Mouse (Mus musculus): ENCODE data around the gene Fes.

GRCm38 (mm10) chr7:80410380-80410779, 22.6 kb upstream of the Fes start:
- TF ChIP-seq CTCF (IDR thresholded peaks at IDR 0.05; ENCODE audit: insufficient read depth, low read depth, low read length) (no peak), POLR2A (IDR thresholded peaks at IDR 0.05; ENCODE audit: insufficient read depth, low read depth, low read length) (no peak)
